Mouse (Mus musculus): Measurements from ENCODE around the gene Gart.

GRCm38 (mm10) chr16:91585617-91586016 lies 61.1 kb downstream of the Gart start:
- TF ChIP-seq CTCF (IDR thresholded peaks at IDR 0.05; ENCODE audit: low read depth, low read length) (no peak), POLR2A (IDR thresholded peaks at IDR 0.05; ENCODE audit: insufficient read depth, low read length) (no peak), EP300 (IDR thresholded peaks at IDR 0.05; ENCODE audit: insufficient read depth, low read depth, low read length) (no peak)
